ENCODE assay signal across 8 mouse cellular contexts in genomic region chr2:181520118-181520935, GRCm38 (mm10). TPM values are rescaled to one million over a fixed set of nuclear protein-coding genes. Genes with fewer than 3 reads are reported as not detected.
A peak's percentile ranks its signal among the peaks of the same experiment; 100 is the strongest.
DNase-seq lines count a peak whose midpoint lies in the region; ATAC-seq and TF ChIP-seq lines count a peak whose summit lies in the region.

TSS of gene Dnajc5 (plus strand) at chr2:181520485.

- H3K9me3 ChIP-seq in ES-E14 (ENCODE audit: control insufficient read depth, insufficient read depth, low read depth, low read length) = no peaks in the 10 kb centered on the region
- H3K9me3 ChIP-seq in forebrain, embryonic 15.5 days = no peaks in the 10 kb centered on the region

- peak; percentile 97 for ATAC-seq in forebrain, embryonic 15.5 days (replicated peaks)
- ATAC-seq in neutrophil, adult 5-6 weeks (ENCODE audit: extremely low read depth, insufficient number of reproducible peaks, low FRiP score, poor library complexity, severe bottlenecking) = peak; percentile 94

- in situ Hi-C loops in ES-E14 (cut with MboI; ENCODE audit: low sequenced_read_pairs in 2 of 2, unreplicated experiment in 2 of 2) = no loop called here

- WGBS in forebrain, embryonic 15.5 days = 1% methylated on average over 74 of the region's 74 CpGs
- WGBS in lung, adult 2 months = under 1% methylated on average over 74 of the region's 74 CpGs

- TF ChIP-seq POLR2A in lung, adult 2 months (IDR thresholded peaks at IDR 0.05; ENCODE audit: borderline replicate concordance, extremely low read depth, low read depth, low read length) = peak; percentile 86

- peak within 1 kb of the TSS; percentile 94 for H3K9ac ChIP-seq in ES-E14 (ENCODE audit: insufficient read depth, low read depth, low read length, poor library complexity, severe bottlenecking)
- H3K9ac ChIP-seq in forebrain, embryonic 15.5 days (replicated peaks) = peak within 1 kb of the TSS; percentile 85

- peak within 1 kb of the TSS; percentile 86 to 96 for H3K4me3 ChIP-seq in ES-E14 (ENCODE audit: insufficient read depth in 1 of 2, low read depth in 1 of 2, low read length in 2 of 2, poor library complexity in 1 of 2, severe bottlenecking in 1 of 2)
- peak within 1 kb of the TSS; percentile 94 for H3K4me3 ChIP-seq in forebrain, embryonic 15.5 days
- peak within 1 kb of the TSS; percentile 74 for H3K4me3 ChIP-seq in lung, adult 2 months (replicated peaks; ENCODE audit: extremely low read depth, low read depth, low read length)

- no peaks in the 10 kb centered on the region for H3K27me3 ChIP-seq in forebrain, embryonic 15.5 days

- H3K27ac ChIP-seq in ES-E14 (ENCODE audit: insufficient read depth, low read depth, low read length, poor library complexity, severe bottlenecking) = peak within 1 kb of the TSS; percentile 90
- peak within 1 kb of the TSS; percentile 95 for H3K27ac ChIP-seq in forebrain, embryonic 15.5 days (replicated peaks)

- no peak for TF ChIP-seq CTCF in lung, adult 2 months (IDR thresholded peaks at IDR 0.05; ENCODE audit: insufficient read depth, low read length)

- peak within 1 kb of the TSS; percentile 64 for H3K4me2 ChIP-seq in forebrain, embryonic 15.5 days (replicated peaks)

- H3K4me1 ChIP-seq in ES-E14 (ENCODE audit: control insufficient read depth in 2 of 2, insufficient read depth in 2 of 2, low read length in 2 of 2, poor library complexity in 1 of 2) = peaks cover 5 to 7% of the 10 kb centered on the region in 2 experiments; a peak in 2 of 4 replicates
- H3K4me1 ChIP-seq in forebrain, embryonic 15.5 days = peaks cover 37% of the 10 kb centered on the region
- peaks cover 14% of the 10 kb centered on the region for H3K4me1 ChIP-seq in lung, adult 2 months (ENCODE audit: control insufficient read depth, insufficient read depth, low read length)

- intact Hi-C loops in heart, postnatal 25 days (cut with DNase I) = loop anchor here (2.0 kb wide), 1 partner anchor 60 kb away; no protein-coding TSS in a partner anchor

- peak; percentile 94 for DNase-seq in ES-E14 (ENCODE audit: low read depth, low spot score)
- peak; percentile 99 for DNase-seq in cerebellum, adult 11-12 months
- peak; percentile 98 for DNase-seq in heart, postnatal 25 days (ENCODE audit: low spot score)
- DNase-seq in layer of hippocampus, adult 18-20 months (ENCODE audit: low spot score in 2 of 2) = peak; percentile 97 to 98
- DNase-seq in lung, adult 2 months = peak; percentile 96
- peak; percentile 99 for DNase-seq in thymus, adult 18-20 months

- H3K36me3 ChIP-seq in ES-E14 (ENCODE audit: control insufficient read depth, insufficient read depth, low read length, poor library complexity, severe bottlenecking) = peaks cover 12% of the 10 kb centered on the region
- peaks cover 21% of the 10 kb centered on the region for H3K36me3 ChIP-seq in forebrain, embryonic 15.5 days

TF ChIP-seq in ES-E14, 5 proteins besides CTCF, POLR2A, EP300 and RAD21:
- TF ChIP-seq CHD2 (IDR thresholded peaks at IDR 0.05; ENCODE audit: low read depth, low read length) (no peak), HCFC1 (IDR thresholded peaks at IDR 0.05; ENCODE audit: borderline replicate concordance, insufficient read depth, low read length) (no peak; the same call in 1 of the 2 replicates), MAFK (IDR thresholded peaks at IDR 0.05; ENCODE audit: insufficient read depth, low read depth, low read length) (no peak), ZC3H11A (IDR thresholded peaks at IDR 0.05; ENCODE audit: borderline replicate concordance, low read depth, low read length) (no peak), ZNF384 (IDR thresholded peaks at IDR 0.05; ENCODE audit: low read depth, low read length) (no peak)

RNA-seq across cellular contexts. Expression of gene Dnajc5, which starts in this region (rescaled TPM):
- total RNA-seq in ES-E14 (2012; rRNA removed) = 67.2 and 87.6 TPM in 2 replicates
- polyA plus RNA-seq in forebrain, embryonic 15.5 days (2015; fragmentation: Nextera tagmentation; extraction: Ambion mirVana) = 199 and 209 TPM in 2 replicates
- 10 to 100 TPM; 65.4 to 67.8 TPM for total RNA-seq in heart, postnatal 25 days (2021)
- 100 to 1,000 TPM; 274 to 282 TPM for total RNA-seq in layer of hippocampus, adult 18-20 months (2021)
- 47.4 and 76.4 TPM in 2 replicates for polyA plus RNA-seq in lung, adult 2 months (2012; rRNA removed)
- 81.3 and 85.7 TPM in 2 replicates for total RNA-seq in neutrophil, adult 5-6 weeks (2017)

Comparison
In these comparisons a context has a peak if more than half of its experiments do, and no peak if none do; other contexts are left out.
1. Peak in every context shown above with its lines: DNase-seq, ATAC-seq, H3K4me3 ChIP-seq and H3K27ac ChIP-seq.